Mouse (Mus musculus): ENCODE data around the gene H2-M5. TPM values are rescaled to one million over a fixed set of nuclear protein-coding genes. Genes with fewer than 3 reads are reported as not detected.

Gene H2-M5
- total RNA-seq (2023) = not detected

DNA sequence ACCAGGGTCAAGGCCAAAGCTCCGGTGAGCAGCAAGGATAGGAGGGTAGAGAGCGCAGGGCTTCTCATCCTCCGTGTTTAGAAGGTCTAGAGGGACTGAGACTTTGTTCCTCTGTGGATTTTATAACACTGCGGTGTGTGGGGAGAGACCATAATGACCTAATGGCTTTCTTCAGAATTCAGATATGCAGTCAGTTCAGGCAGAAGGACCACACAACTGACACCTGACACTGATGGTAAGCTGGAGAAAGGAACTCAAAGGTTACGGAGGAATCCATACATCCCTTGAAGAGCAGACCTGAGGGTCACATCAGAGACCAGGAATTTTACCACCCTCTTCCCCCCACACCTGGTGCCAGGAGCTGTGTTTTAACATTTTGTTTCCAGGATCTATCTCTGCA, at the start of gene H2-M5:
Gene H2-M5, minus strand, starts transcription at position 101 of the 400 bp plus-strand sequence.

DNA sequence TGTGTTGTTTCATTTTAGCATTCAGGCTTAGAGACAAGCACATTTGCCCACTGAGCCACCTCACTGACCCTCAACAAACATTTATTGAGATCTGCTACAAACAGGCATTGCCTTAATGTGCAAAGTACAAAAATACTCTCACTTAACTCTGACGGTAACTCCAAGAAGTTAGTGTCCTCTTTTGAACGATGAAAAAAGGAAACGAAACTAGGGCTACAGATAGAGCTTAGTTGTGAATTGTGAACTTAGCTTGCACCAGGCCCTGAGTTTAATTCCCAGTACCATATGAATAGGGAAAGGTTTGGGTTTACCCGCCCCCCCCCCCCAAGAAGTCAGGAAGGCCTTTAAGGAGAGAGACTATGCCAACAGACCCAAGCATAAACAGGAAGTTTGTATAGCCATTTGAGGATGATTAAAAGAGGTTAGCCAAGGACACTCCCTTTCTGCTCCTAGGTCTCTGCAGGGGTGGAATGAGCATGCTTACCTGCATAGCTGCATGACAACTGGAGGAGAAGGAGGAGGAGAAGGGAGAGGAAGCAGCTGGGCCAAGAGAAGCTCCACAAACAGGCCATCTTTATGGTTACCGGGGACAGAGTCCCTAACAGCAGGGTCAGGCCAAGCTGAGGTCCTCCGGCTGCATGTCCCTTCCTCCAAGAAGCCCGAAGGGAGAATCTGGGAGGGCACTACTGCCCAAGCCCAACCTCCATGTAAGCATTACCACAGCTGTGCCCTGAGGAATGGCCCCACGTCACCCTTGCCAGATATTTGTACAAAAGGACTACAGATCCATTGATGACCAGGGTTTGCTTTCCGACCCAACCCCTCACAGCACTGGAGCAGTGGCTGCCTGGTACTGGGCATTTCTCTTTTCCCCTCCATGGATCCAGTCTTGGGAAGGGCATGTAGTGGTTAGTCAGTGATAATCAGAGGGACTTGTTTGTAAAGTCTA, 33.6 kb upstream of the H2-M5 start, which contains the start of gene Mog:
Gene Mog, minus strand, starts transcription at position 771 of the 949 bp plus-strand sequence.

DNA sequence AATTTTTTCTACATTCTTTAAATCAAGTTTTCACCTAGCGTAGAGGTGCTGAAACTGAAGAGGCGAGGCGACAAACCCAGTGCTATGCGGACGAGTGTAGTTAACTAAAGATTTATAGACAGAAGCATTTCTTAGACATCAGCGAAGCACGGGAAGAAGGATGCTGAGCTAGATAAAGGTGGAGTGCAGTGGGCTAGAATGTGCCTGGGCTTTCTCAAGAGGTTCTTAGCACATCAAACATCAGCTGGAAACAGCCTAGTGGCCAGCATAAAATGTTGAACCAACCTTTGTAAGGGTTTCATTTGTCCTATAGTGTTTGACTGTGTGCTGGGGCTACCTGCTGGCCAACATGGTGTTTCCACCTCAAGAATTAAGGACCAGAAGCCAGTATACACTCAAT, 11.5 kb upstream of the H2-M5 start, which contains the start of gene Zfp57:
Gene Zfp57, plus strand, starts transcription at position 301 of the 400 bp plus-strand sequence.

DNA sequence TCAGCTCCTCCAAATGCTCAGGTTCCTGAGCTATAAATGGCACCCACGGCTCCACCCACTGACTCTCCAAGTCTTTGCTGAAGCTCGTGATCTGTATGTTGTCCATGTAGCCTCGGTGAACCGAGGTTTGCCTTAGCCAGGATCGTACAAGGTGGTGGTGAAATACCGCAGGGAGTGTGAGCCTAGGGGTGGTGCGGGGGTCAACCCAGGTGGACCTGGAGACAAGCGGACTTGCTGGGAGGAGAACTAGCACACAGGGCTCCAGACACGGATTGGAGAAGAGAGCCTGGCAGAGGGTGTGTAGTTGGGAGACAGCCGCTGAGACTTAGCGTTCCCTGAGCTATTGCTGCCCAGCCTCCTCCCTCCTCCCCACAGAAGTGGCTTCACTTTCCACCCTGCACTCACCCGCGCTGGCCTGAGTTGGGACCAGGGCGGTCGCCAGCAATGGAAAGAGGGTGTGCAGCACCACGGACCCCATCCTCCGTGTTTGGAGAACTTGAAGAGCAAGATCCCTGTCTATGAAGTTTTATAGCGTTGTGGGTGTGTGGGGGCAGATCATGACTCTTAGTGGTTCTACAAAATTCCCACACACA, 8.0 kb downstream of the H2-M5 start, which contains the start of gene 2410137M14Rik:
Gene 2410137M14Rik, minus strand, starts transcription at position 17 of the 593 bp plus-strand sequence.

DNA sequence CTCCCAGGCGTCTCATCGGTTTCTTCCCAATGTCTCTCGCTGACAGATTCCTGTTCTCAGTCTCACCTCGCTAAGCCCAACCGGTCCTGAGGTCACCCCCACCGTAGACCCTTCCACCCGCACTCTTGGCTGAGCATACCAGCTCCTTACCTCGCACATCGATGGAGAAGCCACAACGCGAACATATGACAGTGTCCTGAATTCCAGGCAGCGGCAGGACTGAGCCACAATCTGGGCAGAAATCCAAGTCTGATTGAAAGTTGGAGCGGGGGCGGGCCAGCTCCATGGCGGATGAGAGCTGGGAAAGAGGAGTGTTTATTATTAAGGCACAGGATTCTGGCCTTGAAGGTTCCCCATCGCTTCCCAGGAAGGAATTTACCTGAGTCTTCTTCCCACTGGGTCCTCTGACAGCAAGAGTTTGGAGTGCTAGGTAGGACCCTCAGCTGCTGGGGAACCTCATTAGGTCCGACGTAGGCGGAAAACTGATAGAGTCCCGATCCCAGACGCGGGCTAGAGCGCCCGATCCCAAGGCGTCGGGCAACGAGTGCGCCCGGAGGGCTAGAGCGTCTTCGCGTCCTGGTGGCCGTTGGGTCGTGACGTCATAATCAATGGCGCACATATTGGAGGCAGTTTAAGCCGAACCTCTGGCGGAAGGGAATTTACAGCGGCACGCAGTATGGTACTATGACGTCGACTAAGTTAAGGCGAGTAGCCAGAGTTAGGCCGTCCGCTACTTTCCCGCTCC, 31.2 kb downstream of the H2-M5 start, which contains the start of the genes Znrd1 and Znrd1as:
Gene Znrd1, minus strand, starts transcription at position 561 of the 745 bp plus-strand sequence.
Gene Znrd1as, plus strand, starts transcription at position 594 of the 745 bp plus-strand sequence.

DNA sequence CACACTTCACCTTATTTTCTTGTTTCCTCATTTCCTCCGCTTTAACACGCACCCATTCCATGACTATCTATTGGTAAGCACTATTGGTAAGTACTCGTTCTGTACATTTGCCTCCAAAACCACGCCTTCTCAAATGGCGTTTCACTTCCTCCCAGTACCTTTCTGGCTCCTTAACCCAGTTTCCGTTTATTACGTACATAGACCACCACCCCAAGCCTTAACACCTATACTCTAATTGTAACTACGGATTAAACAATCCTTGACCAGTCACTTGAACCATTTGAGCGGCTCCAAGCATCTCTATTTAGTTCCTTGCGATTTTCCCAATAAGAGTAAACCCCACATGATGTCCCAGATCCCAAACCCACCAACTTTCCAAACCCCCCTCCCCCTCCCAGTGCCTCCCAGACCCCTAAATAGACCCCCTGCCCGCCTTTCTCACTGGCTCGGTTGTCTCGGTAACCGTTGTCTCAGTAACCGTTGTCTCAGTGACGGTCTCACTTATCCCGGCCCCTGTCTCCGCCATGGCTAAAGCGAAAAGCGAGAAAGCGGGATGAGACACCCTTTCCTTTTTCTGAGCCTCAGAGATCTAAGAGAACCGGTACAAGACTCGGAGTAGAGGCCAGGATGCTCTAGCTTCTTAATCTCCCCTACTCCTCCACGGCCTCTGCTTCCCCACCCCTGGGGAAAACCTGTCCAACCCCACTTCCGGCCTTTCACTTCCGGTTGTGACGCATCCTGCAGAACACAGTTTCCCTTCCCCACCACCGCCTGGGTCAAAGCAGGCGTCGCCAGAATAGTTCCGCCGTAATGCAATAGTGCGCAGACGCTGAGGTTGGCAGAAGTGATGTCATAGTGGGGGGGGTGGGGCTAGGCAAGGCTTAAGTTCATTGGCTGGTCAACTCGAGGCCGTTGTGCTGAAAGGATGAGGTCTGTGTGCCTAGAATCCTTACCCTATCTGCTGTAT, 38.1 kb downstream of the H2-M5 start, which contains the start of gene Ppp1r11:
Gene Ppp1r11, minus strand, starts transcription at position 761 of the 967 bp plus-strand sequence.

DNA sequence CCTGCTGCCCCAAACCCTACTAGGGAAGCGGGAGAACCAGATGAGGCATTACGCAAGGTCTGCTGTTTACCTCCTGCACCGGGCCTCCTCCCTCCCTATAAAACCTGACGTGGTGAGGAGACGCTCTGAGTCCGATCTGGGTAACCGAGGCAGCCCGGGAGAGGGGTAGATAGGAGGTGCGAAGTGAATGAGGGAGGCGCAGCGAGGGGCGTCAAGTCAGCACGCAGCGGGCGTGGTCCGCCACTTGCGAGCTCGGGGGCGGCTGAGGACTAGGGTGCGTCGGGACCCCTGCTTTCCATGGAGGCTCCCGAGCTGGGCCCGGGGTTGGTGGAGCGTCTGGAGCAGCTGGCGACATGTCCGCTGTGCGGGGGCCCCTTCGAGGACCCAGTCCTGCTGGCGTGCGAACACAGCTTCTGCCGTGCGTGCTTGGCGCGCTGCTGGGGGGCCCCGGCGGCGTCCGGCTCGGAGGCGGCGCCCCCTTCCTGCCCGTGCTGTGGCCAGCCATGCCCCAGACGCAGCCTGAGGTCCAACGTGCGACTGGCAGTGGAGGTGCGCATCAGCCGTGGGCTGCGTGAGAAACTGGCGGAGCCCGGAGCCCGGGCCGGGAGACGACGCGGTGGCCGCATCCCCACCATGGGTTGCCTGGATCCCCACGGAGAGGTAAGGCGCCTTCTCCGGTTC, 46.4 kb downstream of the H2-M5 start, which contains the start of gene Rnf39:
Gene Rnf39, plus strand, starts transcription at position 128 of the 681 bp plus-strand sequence.

Other genes with a start within 250 kb of the H2-M5 start
- gene H2-M10.5, start 216.6 kb downstream of the H2-M5 start, total RNA-seq (2023) = not detected
- gene H2-M10.6, start 177.4 kb downstream of the H2-M5 start, total RNA-seq (2023) = not detected
- 100 to 1,000 TPM in 1 of 2 experiments, 10 to 100 TPM in 1; 87.5 to 100 TPM for gene Trim26, start 152.4 kb downstream of the H2-M5 start, total RNA-seq (2023)
- gene Trim15, start 122.3 kb downstream of the H2-M5 start, total RNA-seq (2023) = not detected
- not detected for gene Trim10, start 120.0 kb downstream of the H2-M5 start, total RNA-seq (2023)
- gene Trim40, start 99.4 kb downstream of the H2-M5 start, total RNA-seq (2023) = not detected
- not detected for gene Trim31, start 91.4 kb downstream of the H2-M5 start, total RNA-seq (2023)
- gene Rnf39, start 46.6 kb downstream of the H2-M5 start, total RNA-seq (2023) = not detected
- gene Ppp1r11, start 37.8 kb downstream of the H2-M5 start, total RNA-seq (2023) = 10 to 100 TPM; 56.1 to 56.3 TPM
- gene Znrd1, start 31.0 kb downstream of the H2-M5 start, total RNA-seq (2023) = 10 to 100 TPM; 57.4 to 59.8 TPM
- 1 to 10 TPM; 1.9 to 2.2 TPM for gene Znrd1as, start 30.9 kb downstream of the H2-M5 start, total RNA-seq (2023)
- not detected for gene 2410137M14Rik, start 8.3 kb downstream of the H2-M5 start, total RNA-seq (2023)
- under 1 TPM in 1 of 2 experiments, not detected in 1; 0.39 TPM for gene Zfp57, start 11.6 kb upstream of the H2-M5 start, total RNA-seq (2023)
- not detected for gene Mog, start 33.9 kb upstream of the H2-M5 start, total RNA-seq (2023)
- 10 to 100 TPM; 20.2 to 28.2 TPM for gene Gabbr1, start 56.4 kb upstream of the H2-M5 start, total RNA-seq (2023)
- gene Olfr90, start 99.0 kb upstream of the H2-M5 start, total RNA-seq (2023) = under 1 TPM; 0.29 to 0.58 TPM
- not detected for gene Olfr91, start 108.7 kb upstream of the H2-M5 start, total RNA-seq (2023)
- gene Olfr92, start 130.6 kb upstream of the H2-M5 start, total RNA-seq (2023) = not detected
- gene Olfr93, start 172.0 kb upstream of the H2-M5 start, total RNA-seq (2023) = not detected
- gene Ubd, start 204.4 kb upstream of the H2-M5 start, total RNA-seq (2023) = 10 to 100 TPM in 1 of 2 experiments, 1 to 10 TPM in 1; 6.6 to 10.8 TPM
- gene Olfr94, start 211.5 kb upstream of the H2-M5 start, total RNA-seq (2023) = not detected
- not detected for gene Olfr95, start 223.6 kb upstream of the H2-M5 start, total RNA-seq (2023)
- not detected for gene Olfr96, start 230.6 kb upstream of the H2-M5 start, total RNA-seq (2023)
- not detected for gene Olfr97, start 247.8 kb upstream of the H2-M5 start, total RNA-seq (2023)

Measured in monocyte, adult 59 days (primary cell).